Mouse (Mus musculus) layer of hippocampus, postnatal 25 days (tissue): ENCODE measurements at regions not wholly inside any gene's neighbourhood (a gene's known extent, or its start where the extent isn't known, plus 50 kb on each side); places are given as distances from the start of the nearest gene placed in this dataset.

Experiments
- DNase-seq, 2 experiments: peaks; one replicate each; pipeline ENCODE4 v3.0.0; 2022; ENCODE audit warnings: mixed read lengths in 2 of 2, low spot score in 1 of 2; ENCODE audit errors: extremely low spot score in 1 of 2

DNA sequence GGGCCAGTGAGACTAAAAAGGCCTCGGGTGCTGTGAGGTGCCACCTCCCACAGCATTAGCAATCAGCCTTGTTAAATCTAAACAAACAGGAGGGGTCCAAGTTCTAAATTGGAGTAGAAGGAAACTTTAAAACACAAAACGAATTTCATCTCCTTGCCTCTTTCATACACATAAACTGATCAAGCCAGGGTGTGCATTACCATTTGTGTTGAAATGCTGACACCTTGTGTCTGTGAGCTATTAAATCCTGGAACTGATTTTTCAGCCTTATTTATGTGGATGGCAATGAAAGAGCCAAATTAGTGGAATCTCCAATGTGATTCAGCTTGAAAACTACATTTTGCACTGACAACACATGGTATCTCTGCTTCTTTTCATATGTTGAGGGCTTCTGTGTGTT, 114.8 kb downstream of the Pcsk1 start:
- DNase-seq: no peak

DNA sequence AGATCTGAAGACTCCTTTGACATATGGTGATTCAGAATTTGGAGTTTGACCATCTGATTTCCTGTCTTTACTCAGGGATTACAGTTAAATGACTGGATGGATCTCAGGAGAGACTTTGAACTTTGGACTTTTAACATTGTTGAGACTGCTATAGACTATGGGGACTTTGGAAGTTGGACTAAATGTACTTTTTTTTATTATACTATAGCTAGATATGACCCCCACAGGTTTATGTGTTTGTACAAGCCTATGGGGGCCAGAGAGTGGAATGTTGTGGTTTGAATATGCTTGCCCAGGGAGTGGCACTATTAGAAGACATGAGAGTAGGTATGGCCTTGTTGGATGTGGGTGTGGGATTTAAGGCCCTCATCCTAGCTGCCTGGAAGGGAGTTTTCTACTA, 134.3 kb downstream of the Pcsk1 start:
- DNase-seq: no peak

DNA sequence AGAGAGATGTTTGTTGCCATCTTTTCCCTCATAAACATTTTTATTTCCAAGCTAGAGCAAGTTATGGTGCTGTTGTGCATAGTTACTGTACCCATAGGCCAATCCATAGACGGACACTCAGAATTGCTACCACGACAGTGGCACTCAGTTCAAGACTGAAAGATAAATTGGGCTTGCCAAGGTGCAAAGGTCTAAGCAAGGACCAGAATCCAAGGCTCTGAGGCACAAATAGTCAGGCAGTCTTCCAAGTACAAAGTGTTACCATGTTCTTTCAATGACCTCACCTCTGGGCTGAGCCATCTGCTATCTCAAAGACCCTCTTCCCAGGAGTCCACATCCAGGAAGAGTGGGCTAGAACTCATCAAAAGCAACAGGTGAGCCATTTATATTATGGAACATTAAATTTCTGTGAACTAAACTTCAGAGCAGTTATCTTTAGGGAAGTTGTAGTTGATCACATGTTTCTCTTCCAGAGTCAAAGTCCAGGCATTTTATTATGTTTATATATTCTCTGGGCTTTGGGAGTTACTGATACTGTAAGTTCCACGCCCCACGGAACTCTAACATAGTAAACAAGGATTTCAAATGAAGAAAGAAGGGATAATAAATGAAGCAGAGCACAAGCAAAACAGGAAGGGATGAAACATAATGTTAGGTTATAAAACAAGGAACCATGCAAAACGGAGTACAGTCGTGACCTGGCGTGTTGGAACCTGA, 136.1 kb downstream of the Pcsk1 start:
- no peak for DNase-seq

DNA sequence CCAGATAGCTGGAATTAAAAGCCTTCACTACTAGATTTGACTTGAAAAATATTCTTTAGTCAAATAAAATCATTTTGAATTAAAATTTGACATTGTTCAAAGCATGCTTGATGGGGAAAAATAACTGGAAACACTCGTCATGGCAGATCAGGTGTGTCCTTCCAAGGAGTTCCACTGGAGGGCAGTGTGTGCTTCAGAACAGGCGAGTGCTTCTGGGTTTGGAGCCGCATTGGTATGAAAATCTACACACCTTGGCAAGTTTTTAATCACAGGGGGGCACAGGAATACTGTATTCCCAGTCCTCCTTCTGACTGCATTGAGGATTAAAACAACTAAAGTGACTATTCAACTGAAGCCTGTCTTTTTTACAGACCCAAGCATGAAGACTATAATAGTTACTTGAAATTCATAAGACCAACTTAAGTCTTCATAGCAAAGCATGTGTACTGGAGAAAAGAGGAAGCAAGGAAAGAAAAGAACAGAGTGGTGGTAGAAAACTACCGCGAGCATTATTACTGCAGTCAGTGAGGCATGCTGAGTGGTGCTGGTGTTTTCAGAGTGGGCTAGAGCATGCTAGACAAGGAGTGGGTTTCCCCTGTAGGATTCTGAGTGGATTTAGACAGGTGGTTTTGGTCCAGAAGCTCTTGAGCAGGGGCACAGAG, 138.1 kb downstream of the Pcsk1 start:
- DNase-seq: peak; percentile 42 to 84

DNA sequence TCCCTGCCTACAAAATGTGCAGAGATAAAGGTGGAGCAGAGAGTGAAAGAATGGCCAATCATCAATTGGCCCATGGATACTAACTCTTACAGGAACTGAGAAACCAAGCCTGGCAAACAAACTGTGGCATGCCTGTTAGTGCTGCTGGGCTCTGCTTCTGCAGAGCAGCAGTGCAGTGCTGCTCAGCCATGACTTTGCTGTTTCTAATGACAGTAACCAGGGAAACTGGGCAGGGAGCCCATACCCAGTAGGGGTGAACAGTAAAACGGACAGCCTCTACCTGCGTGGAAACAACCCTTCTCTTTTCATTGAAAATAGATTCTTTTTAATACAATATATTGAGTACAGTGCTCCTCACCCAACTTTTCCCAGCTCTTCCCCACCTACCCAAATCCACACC, 146.8 kb downstream of the Pcsk1 start:
- DNase-seq: peak in 1 of 2 experiments; percentile 24
